Mouse (Mus musculus): ENCODE measurements around the gene Theg. TPM values are rescaled to one million over a fixed set of nuclear protein-coding genes. Genes with fewer than 3 reads are reported as not detected.

The Theg gene
- polyA plus RNA-seq (2015; fragmentation: Nextera tagmentation; extraction: Ambion mirVana), result not detected in 2 replicates

DNA sequence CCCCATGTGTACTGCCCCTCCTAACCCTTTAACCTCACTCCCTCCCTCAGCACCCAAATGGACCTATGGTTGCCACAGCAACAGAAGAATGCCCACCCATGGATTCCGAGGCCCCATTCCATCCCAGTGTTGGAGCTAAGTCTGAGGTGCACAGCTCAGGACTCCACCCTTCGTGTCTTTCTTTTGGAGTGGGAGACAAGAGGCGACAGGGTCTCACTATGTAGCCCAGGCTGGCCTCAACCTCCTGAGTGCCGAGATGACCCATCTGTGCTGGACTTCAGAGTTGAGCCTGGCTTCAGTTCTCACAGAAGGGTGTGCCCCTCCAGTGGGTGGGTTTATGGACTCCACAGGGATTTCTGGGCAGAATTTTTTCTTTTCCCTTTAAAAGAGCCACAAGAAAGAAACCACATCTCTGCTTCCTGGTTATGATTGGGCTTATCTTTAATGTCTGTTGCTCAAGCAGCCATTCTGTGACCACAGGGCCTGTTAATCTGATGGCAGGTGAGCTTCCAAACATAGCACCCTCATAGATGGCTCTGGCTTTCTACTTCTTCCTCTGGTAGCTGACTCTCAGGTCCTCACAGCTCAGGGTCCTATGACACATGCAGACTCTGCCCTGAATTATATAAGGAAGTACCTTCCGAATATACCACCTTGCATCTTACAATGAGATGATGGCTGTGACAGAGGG lies at the start of gene Theg:
TSS of gene Theg (minus strand) at position 271 of the 691 bp plus-strand sequence.
- no peak within 1 kb of the TSS for H3K4me2 ChIP-seq
- no peak within 1 kb of the TSS for H3K27ac ChIP-seq
- ATAC-seq (replicated peaks; ENCODE audit: insufficient number of reproducible peaks, insufficient read depth, low FRiP score, low read depth), result no peak; the same call in 1 of the 2 replicates
- no peak within 1 kb of the TSS for H3K4me3 ChIP-seq
- no peaks in the 10 kb centered on the region for H3K36me3 ChIP-seq
- H3K9ac ChIP-seq, result no peak within 1 kb of the TSS
- no peaks in the 10 kb centered on the region for H3K9me3 ChIP-seq (replicated peaks)
- WGBS, result 66% methylated on average over 5 of the region's 5 CpGs
- H3K27me3 ChIP-seq, result no peaks in the 10 kb centered on the region
- no peaks in the 10 kb centered on the region for H3K4me1 ChIP-seq (replicated peaks)

DNA sequence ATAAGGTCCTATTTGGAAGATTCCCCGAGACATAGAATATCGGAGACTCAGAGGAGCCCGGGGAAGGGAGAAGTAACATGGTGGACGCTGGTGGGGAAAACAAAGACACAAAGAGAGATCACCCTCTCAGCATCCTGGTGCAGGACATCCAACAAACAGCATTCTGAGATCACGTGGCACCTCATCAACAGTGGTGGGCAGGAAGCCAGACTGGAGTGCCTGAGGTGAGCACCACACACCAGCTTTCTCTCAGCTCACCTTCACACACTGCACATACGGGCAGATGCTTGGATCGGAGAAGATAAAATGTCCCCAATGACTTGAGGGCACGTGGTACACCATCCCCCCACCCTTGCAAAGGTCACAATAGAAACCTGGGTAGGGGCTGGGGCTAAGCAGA lies 49.2 kb upstream of the Theg start:
- Histone ChIP-seq H3K27ac (no peak overlapping the region), H3K9me3 (replicated peaks) (no peaks in the 10 kb centered on the region), H3K27me3 (peaks cover 56% of the 10 kb centered on the region), H3K36me3 (no peaks in the 10 kb centered on the region), H3K4me3 (peak overlapping the region; percentile 67; the same call in 1 of the 2 replicates), H3K4me2 (no peak overlapping the region; the same call in 1 of the 2 replicates), H3K9ac (no peak overlapping the region), H3K4me1 (replicated peaks) (peaks cover 22% of the 10 kb centered on the region)
- WGBS, result 80% methylated on average over 8 of the region's 8 CpGs
- ATAC-seq (replicated peaks; ENCODE audit: insufficient number of reproducible peaks, insufficient read depth, low FRiP score, low read depth), result no peak

DNA sequence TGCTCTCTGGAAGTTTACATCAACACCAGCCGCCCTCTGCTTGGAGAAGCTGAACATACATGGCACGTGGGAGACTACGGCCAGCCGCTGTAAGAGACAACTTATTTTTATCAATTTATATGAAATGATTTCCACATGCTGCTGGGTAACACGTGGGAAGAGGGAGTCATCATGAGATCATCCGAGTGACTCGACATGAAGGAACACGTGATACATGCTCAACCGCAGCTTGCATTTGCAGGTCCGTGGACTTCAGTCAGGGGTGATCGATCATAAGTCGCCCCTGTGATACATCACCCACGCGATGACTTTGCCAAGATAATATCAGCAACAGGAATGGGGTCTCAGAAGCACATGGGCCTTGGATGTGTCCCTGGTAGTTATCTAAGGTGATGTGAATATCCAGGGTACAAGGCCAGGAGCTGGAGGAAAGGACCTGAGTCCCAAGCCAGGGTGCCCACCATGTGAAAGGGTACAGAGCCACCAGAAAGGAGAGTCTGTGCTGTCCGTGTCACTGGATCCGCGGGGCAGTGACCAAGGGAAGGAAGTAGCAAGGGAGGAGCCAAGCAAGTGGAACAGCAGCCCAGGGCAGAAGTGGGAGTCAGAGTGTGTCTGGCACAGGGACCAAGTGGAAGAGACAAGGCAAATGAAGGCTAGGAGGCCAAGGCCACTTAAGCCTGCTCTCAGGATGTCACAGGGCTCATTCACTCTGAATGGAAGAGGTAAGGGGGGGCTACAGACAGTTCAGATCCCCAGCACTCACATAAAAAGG lies 46.1 kb upstream of the Theg start:
- Histone ChIP-seq H3K9ac (no peak overlapping the region), H3K27me3 (peaks cover 33% of the 10 kb centered on the region), H3K9me3 (replicated peaks) (no peaks in the 10 kb centered on the region), H3K4me2 (no peak overlapping the region), H3K36me3 (no peaks in the 10 kb centered on the region), H3K4me1 (replicated peaks) (peaks cover 12% of the 10 kb centered on the region), H3K4me3 (no peak overlapping the region), H3K27ac (no peak overlapping the region)
- no peak for ATAC-seq (replicated peaks; ENCODE audit: insufficient number of reproducible peaks, insufficient read depth, low FRiP score, low read depth)
- 73% methylated on average over 17 of the region's 17 CpGs for WGBS

DNA sequence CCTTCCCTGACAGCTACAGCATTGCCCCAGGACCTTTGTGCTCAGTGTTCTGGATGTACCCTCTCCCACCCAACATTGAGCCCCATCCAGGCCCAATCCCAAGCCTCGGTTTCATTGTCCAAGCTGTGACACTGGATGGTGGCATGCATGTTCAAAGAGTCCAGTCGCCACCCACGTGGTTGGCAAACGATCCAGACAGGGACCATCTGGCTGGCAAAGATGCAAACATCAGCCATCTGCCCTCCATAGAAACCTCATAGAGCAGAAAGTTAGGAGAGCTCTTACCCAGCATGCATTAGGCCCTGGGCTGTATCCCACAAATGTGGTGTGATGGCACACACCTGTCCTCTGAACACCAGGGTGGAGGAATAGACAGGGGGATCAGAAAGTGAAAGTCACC lies 44.3 kb upstream of the Theg start:
- Histone ChIP-seq H3K27ac (no peak overlapping the region), H3K4me1 (replicated peaks) (no peaks in the 10 kb centered on the region), H3K27me3 (peaks cover 15% of the 10 kb centered on the region), H3K9me3 (replicated peaks) (no peaks in the 10 kb centered on the region), H3K4me3 (no peak overlapping the region), H3K9ac (no peak overlapping the region), H3K36me3 (no peaks in the 10 kb centered on the region), H3K4me2 (no peak overlapping the region)
- no peak for ATAC-seq (replicated peaks; ENCODE audit: insufficient number of reproducible peaks, insufficient read depth, low FRiP score, low read depth)
- 76% methylated on average over 4 of the region's 4 CpGs for WGBS

DNA sequence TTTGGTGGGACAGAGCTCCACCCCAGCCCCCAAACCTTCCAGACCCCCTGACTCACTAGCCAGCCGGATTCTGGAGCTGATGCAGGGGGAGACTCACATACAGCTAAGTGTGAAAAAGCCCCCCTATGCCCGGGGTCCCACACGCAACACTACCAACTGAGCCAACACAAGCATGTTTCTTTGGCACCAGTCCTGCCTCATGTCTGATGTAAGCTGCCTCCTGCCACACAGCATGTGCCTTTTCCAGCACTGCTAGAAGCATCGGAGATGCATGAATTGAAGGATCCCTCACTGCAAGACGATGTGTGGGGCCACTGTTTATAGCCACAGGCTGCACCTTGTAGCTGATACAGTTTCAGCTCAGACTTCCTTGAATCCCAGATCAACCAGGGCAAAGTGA lies 41.2 kb upstream of the Theg start:
- H3K36me3 ChIP-seq, result no peaks in the 10 kb centered on the region
- no peaks in the 10 kb centered on the region for H3K9me3 ChIP-seq (replicated peaks)
- no peaks in the 10 kb centered on the region for H3K4me1 ChIP-seq (replicated peaks)
- WGBS, result 79% methylated on average over 5 of the region's 5 CpGs
- no peak for ATAC-seq (replicated peaks; ENCODE audit: insufficient number of reproducible peaks, insufficient read depth, low FRiP score, low read depth)
- H3K27me3 ChIP-seq, result peaks cover under 1% of the 10 kb centered on the region; the same call in 1 of the 2 replicates
- no peak overlapping the region for H3K4me2 ChIP-seq
- no peak overlapping the region for H3K4me3 ChIP-seq
- no peak overlapping the region for H3K9ac ChIP-seq
- H3K27ac ChIP-seq, result no peak overlapping the region

DNA sequence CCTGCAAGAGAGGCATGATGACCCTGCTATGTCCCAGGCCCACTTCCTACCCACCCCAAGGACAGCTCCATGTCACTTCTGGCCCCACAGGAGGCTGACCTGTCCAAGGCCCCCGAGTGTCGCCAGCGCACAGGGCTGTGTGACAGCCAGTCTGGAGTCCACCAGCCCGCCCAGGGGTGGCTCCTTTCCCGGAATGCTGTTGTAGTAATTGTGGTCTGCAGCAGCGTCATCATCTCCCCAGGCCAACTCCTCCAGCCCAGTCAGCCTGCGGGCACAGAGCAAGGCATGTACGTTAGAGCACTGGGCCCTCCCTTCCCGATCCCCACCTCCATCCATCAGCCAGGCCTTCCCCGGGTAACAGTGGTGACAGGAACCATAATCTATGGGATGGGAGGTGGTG lies 39.0 kb upstream of the Theg start:
- no peak overlapping the region for H3K27ac ChIP-seq
- H3K4me1 ChIP-seq (replicated peaks), result no peaks in the 10 kb centered on the region
- no peak overlapping the region for H3K9ac ChIP-seq
- ATAC-seq (replicated peaks; ENCODE audit: insufficient number of reproducible peaks, insufficient read depth, low FRiP score, low read depth), result no peak
- H3K27me3 ChIP-seq, result peaks cover 7% of the 10 kb centered on the region; the same call in 1 of the 2 replicates
- WGBS, result 73% methylated on average over 10 of the region's 10 CpGs
- no peaks in the 10 kb centered on the region for H3K9me3 ChIP-seq (replicated peaks)
- H3K4me2 ChIP-seq, result no peak overlapping the region
- no peaks in the 10 kb centered on the region for H3K36me3 ChIP-seq
- H3K4me3 ChIP-seq, result no peak overlapping the region

DNA sequence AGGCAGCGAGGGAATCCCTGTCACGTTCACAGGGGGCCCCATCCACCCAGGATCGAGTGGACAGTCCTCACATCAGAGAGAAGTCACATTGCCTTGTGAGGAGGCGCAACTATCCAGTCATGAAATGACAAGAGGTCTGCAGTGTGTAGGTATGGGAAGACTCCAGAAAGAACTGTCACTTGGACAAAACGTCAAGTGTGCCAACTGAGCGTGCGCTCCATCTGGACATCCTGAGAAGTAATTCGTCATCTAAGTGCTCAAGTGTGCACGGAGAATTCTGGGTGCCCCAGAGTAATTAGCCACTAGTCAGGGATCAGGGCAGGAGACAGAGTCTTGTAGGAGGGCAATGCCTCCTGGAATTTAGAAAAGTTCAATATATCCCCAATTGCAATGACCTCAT lies 38.3 kb upstream of the Theg start:
- no peaks in the 10 kb centered on the region for H3K36me3 ChIP-seq
- 76% methylated on average over 9 of the region's 9 CpGs for WGBS
- no peak overlapping the region for H3K9ac ChIP-seq
- no peak overlapping the region for H3K4me2 ChIP-seq
- ATAC-seq (replicated peaks; ENCODE audit: insufficient number of reproducible peaks, insufficient read depth, low FRiP score, low read depth), result no peak
- H3K4me1 ChIP-seq (replicated peaks), result no peaks in the 10 kb centered on the region
- H3K9me3 ChIP-seq (replicated peaks), result no peaks in the 10 kb centered on the region
- H3K27me3 ChIP-seq, result peaks cover 10% of the 10 kb centered on the region; the same call in 1 of the 2 replicates
- H3K27ac ChIP-seq, result no peak overlapping the region
- no peak overlapping the region for H3K4me3 ChIP-seq

DNA sequence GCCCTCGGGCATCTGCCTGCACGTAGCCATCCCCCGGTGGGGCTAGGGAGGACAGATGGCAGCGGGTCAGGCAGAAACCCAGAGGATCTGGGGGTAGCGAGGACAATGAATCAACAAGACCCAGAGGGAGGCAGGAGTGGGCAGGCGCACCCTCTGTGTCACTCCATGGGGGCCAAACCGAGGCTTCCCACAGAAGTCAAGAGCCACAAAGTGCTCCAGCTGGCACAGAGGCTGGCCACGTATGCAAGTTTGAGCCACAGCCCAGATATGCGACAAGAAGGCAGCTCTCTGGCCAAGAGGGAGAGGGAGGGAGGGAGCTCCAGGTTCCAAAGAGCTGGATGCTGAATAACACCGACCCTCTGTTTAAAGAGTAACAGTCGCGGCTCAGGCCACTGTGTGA lies 36.8 kb upstream of the Theg start:
- Histone ChIP-seq H3K9me3 (replicated peaks) (no peaks in the 10 kb centered on the region), H3K4me3 (no peak overlapping the region), H3K27me3 (peaks cover 10% of the 10 kb centered on the region; the same call in 1 of the 2 replicates), H3K4me2 (no peak overlapping the region), H3K36me3 (no peaks in the 10 kb centered on the region), H3K9ac (no peak overlapping the region), H3K27ac (no peak overlapping the region), H3K4me1 (replicated peaks) (no peaks in the 10 kb centered on the region)
- WGBS, result 66% methylated on average over 12 of the region's 12 CpGs
- no peak for ATAC-seq (replicated peaks; ENCODE audit: insufficient number of reproducible peaks, insufficient read depth, low FRiP score, low read depth)

DNA sequence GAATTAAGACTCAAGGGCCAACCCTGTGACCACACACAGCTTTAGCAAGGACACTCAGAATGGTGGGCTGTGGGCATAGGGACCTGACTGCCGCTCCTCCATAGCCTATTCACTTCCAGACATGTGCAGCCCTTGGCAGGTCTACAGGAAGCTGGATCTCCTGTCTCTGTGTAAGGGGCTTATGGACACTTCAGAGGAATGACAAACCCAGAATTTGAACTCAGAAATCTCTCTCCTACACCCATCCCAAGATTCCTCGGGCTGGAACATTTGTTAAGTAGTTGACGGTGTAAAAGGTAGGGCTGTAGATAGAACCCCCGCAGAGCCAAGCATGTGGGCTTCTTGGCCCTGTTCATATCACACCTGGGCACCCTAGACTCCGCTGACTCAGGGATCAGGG lies 29.2 kb upstream of the Theg start:
- 87% methylated on average over 5 of the region's 5 CpGs for WGBS
- Histone ChIP-seq H3K4me3 (no peak overlapping the region), H3K9ac (no peak overlapping the region), H3K4me1 (replicated peaks) (peaks cover 23% of the 10 kb centered on the region), H3K36me3 (no peaks in the 10 kb centered on the region), H3K27me3 (peaks cover 36% of the 10 kb centered on the region), H3K4me2 (no peak overlapping the region), H3K9me3 (replicated peaks) (no peaks in the 10 kb centered on the region), H3K27ac (no peak overlapping the region)
- ATAC-seq (replicated peaks; ENCODE audit: insufficient number of reproducible peaks, insufficient read depth, low FRiP score, low read depth), result no peak

DNA sequence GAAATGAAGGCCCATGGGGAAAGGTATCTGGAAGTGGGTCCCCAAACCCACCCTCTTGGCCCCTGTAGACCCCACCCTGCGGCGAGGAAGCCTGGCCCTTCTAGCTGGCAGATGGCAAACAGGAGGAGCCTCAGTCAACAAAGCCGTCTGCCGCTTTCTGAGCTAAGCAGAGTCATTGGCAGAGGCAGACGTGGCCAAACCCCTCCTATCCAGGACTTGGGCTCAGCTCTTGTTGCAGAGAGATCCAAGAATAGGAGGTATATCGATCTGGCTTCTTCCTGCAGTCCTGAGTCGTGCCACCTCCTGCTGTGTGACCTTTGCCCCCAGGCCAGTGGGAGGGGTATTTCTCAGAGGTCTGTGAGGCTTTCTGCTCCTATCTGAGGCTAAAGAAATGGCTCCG lies 28.7 kb upstream of the Theg start:
- Histone ChIP-seq H3K27ac (no peak overlapping the region), H3K36me3 (no peaks in the 10 kb centered on the region), H3K9ac (no peak overlapping the region), H3K4me2 (no peak overlapping the region), H3K27me3 (peaks cover 37% of the 10 kb centered on the region), H3K9me3 (replicated peaks) (no peaks in the 10 kb centered on the region), H3K4me3 (no peak overlapping the region), H3K4me1 (replicated peaks) (peaks cover 23% of the 10 kb centered on the region)
- ATAC-seq (replicated peaks; ENCODE audit: insufficient number of reproducible peaks, insufficient read depth, low FRiP score, low read depth), result no peak
- 15% methylated on average over 8 of the region's 8 CpGs for WGBS

DNA sequence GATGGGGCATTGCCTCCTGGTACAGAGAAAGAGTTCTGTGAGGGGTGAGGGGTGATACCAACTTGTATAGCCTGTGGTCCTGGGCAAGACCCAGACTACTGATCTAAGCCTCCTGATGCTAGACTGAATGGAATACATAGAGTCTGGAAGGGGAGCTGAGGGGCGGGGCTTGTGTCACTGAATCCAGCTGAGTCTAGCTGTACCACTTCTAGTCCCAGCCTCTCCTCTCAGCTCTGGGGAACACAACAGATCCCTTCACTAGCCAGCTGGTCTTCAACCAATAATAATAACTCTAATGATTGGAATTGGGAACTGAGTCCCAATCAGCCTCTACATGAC lies 27.1 kb upstream of the Theg start:
- peak overlapping the region; percentile 96 for H3K4me2 ChIP-seq
- ATAC-seq (replicated peaks; ENCODE audit: insufficient number of reproducible peaks, insufficient read depth, low FRiP score, low read depth), result peak; percentile 23; the same call in 1 of the 2 replicates
- peaks cover 23% of the 10 kb centered on the region for H3K4me1 ChIP-seq (replicated peaks)
- no peak overlapping the region for H3K27ac ChIP-seq
- no peaks in the 10 kb centered on the region for H3K36me3 ChIP-seq
- 86% methylated on average over 1 of the region's 1 CpGs for WGBS
- no peak overlapping the region for H3K9ac ChIP-seq
- peak overlapping the region; percentile 57 for H3K4me3 ChIP-seq
- no peaks in the 10 kb centered on the region for H3K9me3 ChIP-seq (replicated peaks)
- peaks cover 39% of the 10 kb centered on the region for H3K27me3 ChIP-seq

Measured in heart, embryonic 15.5 days (tissue).